Mouse (Mus musculus): ENCODE measurements around the gene Irf1.

DNA sequence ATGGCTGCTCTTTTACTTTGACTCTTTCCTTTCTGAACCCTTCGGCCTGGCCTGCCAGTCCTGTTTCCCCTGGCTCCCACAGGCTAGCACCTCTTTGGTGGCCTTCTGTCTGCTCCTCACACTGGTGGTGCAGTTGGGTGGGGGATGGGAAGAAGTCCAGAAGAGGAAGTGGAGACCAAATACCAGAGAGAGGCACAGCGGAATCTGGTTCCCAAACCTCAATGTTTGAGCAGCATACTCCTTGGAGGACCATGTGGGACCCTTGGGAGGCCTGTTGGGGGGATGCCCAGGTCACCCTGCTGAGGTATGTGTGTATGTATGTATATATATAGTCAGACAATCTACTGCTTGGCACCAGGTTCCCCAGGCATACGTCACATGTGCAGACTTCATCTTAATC is 24.2 kb downstream of the Irf1 start:
- no peak for TF ChIP-seq CTCF (conservative IDR thresholded peaks at IDR 0.05; ENCODE audit: insufficient read depth, insufficient read length, low read depth, low read length)
- no peak for TF ChIP-seq POLR2A (IDR thresholded peaks at IDR 0.05; ENCODE audit: low read depth, low read length)

Data from kidney, adult 2 months (tissue).